Mouse (Mus musculus) liver, embryonic 16.5 days (tissue): ENCODE measurements around the gene Optn. TPM values are rescaled to one million over a fixed set of nuclear protein-coding genes. Genes with fewer than 3 reads are reported as not detected.

Experiments
- ATAC-seq: fragments of 200-750 bp; cut with Nextera tagmentation; 2 replicates; pipeline ENCODE4 v1.8.0; 2017; ENCODE audit warnings: low read depth, mild to moderate bottlenecking, moderate number of reproducible peaks, moderate library complexity
- H3K27ac ChIP-seq: fragments of 300-500 bp; sonication (generic); 2 replicates; pipeline ENCODE4 v1.5.1; 2014; ENCODE audit warnings: mild to moderate bottlenecking, low read length
- H3K27me3 ChIP-seq: fragments of 300-500 bp; sonication (generic); 2 replicates; pipeline ENCODE4 v1.6.1; 2014; ENCODE audit warnings: low read depth, low read length, mixed read lengths; ENCODE audit not compliant: control insufficient read depth, insufficient read depth
- H3K36me3 ChIP-seq: fragments of 300-500 bp; sonication (generic); 2 replicates; pipeline ENCODE4 v1.6.1; 2014; ENCODE audit warnings: mild to moderate bottlenecking; ENCODE audit not compliant: control insufficient read depth, insufficient read depth
- H3K4me1 ChIP-seq: fragments of 300-500 bp; sonication (generic); 2 replicates; pipeline ENCODE4 v1.6.1; 2014; ENCODE audit warnings: low read depth, low read length, mixed read lengths; ENCODE audit not compliant: control insufficient read depth
- H3K4me2 ChIP-seq: fragments of 300-500 bp; sonication (generic); 2 replicates; pipeline ENCODE4 v1.6.1; 2014; ENCODE audit warnings: low read depth, low read length, mixed read lengths
- H3K4me3 ChIP-seq: fragments of 300-500 bp; sonication (generic); 2 replicates; pipeline ENCODE4 v1.5.1; 2014; ENCODE audit warnings: low read depth, mild to moderate bottlenecking, low read length
- H3K9ac ChIP-seq: fragments of 300-500 bp; sonication (generic); 2 replicates; pipeline ENCODE4 v1.6.1; 2014; ENCODE audit warnings: low read depth, low read length
- H3K9me3 ChIP-seq: fragments of 300-500 bp; sonication (generic); replicated peaks from 2 replicates; pipeline ENCODE4 v1.6.1; 2016; ENCODE audit warnings: low read length; ENCODE audit not compliant: control insufficient read depth
- WGBS: fragments of 180-500 bp; shearing (Covaris S2); extraction: QIAGEN DNeasy Blood & Tissue Kit; methylation state at CpG from one replicate; pipeline ENCODE4 v1.1.7; 2014; ENCODE audit not compliant: insufficient replicate concordance; 5-methylcytosine and 5-hydroxymethylcytosine counted together
- polyA plus RNA-seq: library from polyadenylated mRNA; unstranded; fragments of >200 nt; fragmentation: Nextera tagmentation; extraction: Ambion mirVana; gene quantifications from 2 replicates; pipeline ENCODE4 v1.2.1, GENCODE M21; 2015

Gene Optn
- polyA plus RNA-seq, 1 experiment from 2014 or later = 22.3 TPM

DNA sequence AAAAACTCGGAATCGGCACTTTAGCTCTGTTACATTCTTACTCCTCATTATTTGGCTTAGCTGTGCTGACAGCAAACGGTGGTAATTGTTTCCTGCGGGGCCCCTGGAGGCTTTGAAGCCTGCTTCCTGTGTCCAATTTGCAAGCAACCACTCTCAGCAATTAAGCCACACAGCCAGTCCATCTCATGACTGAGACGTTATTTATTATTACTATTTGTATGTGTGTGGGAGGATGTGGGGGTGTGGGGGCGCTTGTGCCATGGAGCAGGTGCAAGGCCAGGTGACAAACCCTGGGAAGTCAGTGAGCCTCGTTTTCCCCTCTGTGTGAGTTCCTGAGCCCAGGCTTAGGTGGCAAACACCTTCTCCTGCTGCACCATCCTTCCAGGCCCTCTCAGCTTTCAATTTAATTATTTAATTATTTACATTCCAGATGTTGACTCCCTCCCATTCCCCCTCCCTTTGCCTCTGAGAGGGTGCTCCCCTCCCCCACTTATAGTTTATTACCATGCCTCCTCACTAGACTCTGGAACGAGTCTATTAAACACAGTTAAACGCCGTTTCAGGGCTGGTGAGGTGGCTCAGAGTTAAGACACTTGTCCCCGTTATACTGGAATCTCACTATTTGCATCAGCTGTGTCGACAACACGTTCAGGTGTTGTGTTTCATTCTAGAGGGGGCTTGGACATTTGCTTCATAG lies 18.4 kb downstream of the Optn start:
- H3K4me3 ChIP-seq = no peak overlapping the region
- H3K9ac ChIP-seq = no peak overlapping the region
- no peak overlapping the region for H3K4me2 ChIP-seq
- no peaks in the 10 kb centered on the region for H3K27me3 ChIP-seq
- H3K27ac ChIP-seq = no peak overlapping the region
- ATAC-seq = no peak
- H3K36me3 ChIP-seq = peaks cover 6% of the 10 kb centered on the region
- no peaks in the 10 kb centered on the region for H3K9me3 ChIP-seq
- H3K4me1 ChIP-seq = peaks cover 41% of the 10 kb centered on the region
- 39% methylated on average over 13 of the region's 13 CpGs for WGBS

GRCm38 (mm10) chr2:5044321-5044720 lies 19.5 kb downstream of the Optn start:
- H3K27ac ChIP-seq = no peak overlapping the region
- H3K27me3 ChIP-seq = no peaks in the 10 kb centered on the region

GRCm38 (mm10) chr2:5043476-5043761 lies 20.4 kb downstream of the Optn start:
- Histone ChIP-seq H3K9ac (peak overlapping the region; percentile 47; the same call in 1 of the 2 replicates), H3K4me2 (peak overlapping the region; percentile 38), H3K4me3 (no peak overlapping the region), H3K27me3 (no peaks in the 10 kb centered on the region), H3K4me1 (peaks cover 45% of the 10 kb centered on the region), H3K27ac (peak overlapping the region; percentile 75), H3K9me3 (no peaks in the 10 kb centered on the region), H3K36me3 (peaks cover 10% of the 10 kb centered on the region)
- WGBS = 71% methylated on average over 2 of the region's 2 CpGs
- no peak for ATAC-seq

More at GRCm38 (mm10) chr2:5044321-5044720, 19.5 kb downstream of the Optn start:
- Histone ChIP-seq H3K36me3 (peaks cover 10% of the 10 kb centered on the region), H3K9ac (no peak overlapping the region), H3K9me3 (no peaks in the 10 kb centered on the region), H3K4me3 (no peak overlapping the region), H3K4me2 (no peak overlapping the region), H3K4me1 (peaks cover 45% of the 10 kb centered on the region)
- ATAC-seq = no peak
- WGBS = 46% methylated on average over 3 of the region's 3 CpGs

DNA sequence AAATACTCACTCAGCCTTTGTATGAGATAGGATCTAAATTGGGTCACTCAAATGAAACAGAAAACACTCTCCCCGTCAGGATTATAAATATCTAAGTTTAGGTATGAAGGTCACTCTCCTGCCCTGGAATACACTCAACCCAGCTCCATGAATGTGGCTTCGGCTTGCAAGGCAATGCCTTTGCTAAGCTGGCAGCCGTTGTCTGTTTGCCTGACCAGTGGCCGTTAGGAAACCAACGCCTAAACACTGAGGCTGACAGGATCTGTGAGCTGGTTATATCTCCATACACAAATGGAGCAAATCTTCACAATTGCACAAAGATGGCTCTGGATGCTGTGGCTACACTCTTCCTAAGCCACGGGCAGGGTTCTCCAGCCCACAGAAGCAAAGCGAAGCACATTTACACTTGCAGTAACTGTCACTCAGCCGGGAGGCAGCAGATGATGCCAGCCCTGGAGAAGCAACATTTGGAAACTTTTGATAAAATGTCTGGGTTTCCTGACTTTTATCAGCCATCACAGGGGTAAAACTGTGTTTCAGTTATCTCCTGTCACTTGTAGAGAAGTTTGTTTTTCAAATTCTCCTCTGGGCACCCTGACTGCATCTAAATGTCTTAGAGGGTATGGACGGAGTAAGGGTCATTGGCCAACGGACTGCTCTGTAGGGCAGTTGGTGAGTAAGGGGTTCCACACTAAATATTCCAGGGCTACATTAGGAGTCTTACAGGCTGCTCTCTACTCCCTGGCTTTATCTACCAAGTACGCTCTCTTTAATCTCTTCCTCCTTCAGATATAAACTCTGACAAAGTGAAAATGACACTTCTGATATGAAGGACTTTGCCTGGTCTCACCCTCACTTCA lies 21.0 kb downstream of the Optn start:
- Histone ChIP-seq H3K36me3 (peaks cover 13% of the 10 kb centered on the region), H3K9ac (peak overlapping the region; percentile 47; the same call in 1 of the 2 replicates), H3K27me3 (no peaks in the 10 kb centered on the region), H3K9me3 (no peaks in the 10 kb centered on the region), H3K27ac (peak overlapping the region; percentile 75), H3K4me3 (no peak overlapping the region), H3K4me2 (peak overlapping the region; percentile 38), H3K4me1 (peaks cover 45% of the 10 kb centered on the region)
- WGBS = 23% methylated on average over 11 of the region's 11 CpGs
- ATAC-seq = peak; percentile 66

- H3K4me1 ChIP-seq = peaks cover 45% of the 10 kb centered on the region
- peak; percentile 70 for ATAC-seq
- H3K9ac ChIP-seq = no peak overlapping the region
- peak overlapping the region; percentile 75 for H3K27ac ChIP-seq
- no peak overlapping the region for H3K4me3 ChIP-seq
- H3K27me3 ChIP-seq = no peaks in the 10 kb centered on the region
- peaks cover 17% of the 10 kb centered on the region for H3K36me3 ChIP-seq
- peak overlapping the region; percentile 38 for H3K4me2 ChIP-seq
- WGBS = 24% methylated on average over 5 of the region's 5 CpGs
- no peaks in the 10 kb centered on the region for H3K9me3 ChIP-seq
Observed at GRCm38 (mm10) chr2:5041854-5042253, 22.0 kb downstream of the Optn start.

- H3K4me3 ChIP-seq = no peak overlapping the region
- no peak overlapping the region for H3K9ac ChIP-seq
- H3K27me3 ChIP-seq = no peaks in the 10 kb centered on the region
- peaks cover 18% of the 10 kb centered on the region for H3K36me3 ChIP-seq
- 45% methylated on average over 12 of the region's 12 CpGs for WGBS
- H3K9me3 ChIP-seq = no peaks in the 10 kb centered on the region
- ATAC-seq = peak; percentile 10; the same call in 1 of the 2 replicates
- no peak overlapping the region for H3K4me2 ChIP-seq
- H3K4me1 ChIP-seq = peaks cover 45% of the 10 kb centered on the region
- 0 out of 2 replicates have a peak overlapping the region, but pooled peaks have one; percentile 34 for H3K27ac ChIP-seq
Observed at GRCm38 (mm10) chr2:5040281-5041161, 23.3 kb downstream of the Optn start.

- WGBS = 76% methylated on average over 13 of the region's 13 CpGs
- no peak overlapping the region for H3K9ac ChIP-seq
- H3K4me2 ChIP-seq = no peak overlapping the region
- no peak for ATAC-seq
- H3K4me3 ChIP-seq = no peak overlapping the region
- no peak overlapping the region for H3K27ac ChIP-seq
- H3K27me3 ChIP-seq = no peaks in the 10 kb centered on the region
- H3K4me1 ChIP-seq = peaks cover 40% of the 10 kb centered on the region
- H3K36me3 ChIP-seq = peaks cover 20% of the 10 kb centered on the region
- H3K9me3 ChIP-seq = no peaks in the 10 kb centered on the region
Observed at GRCm38 (mm10) chr2:5039350-5040170, 24.3 kb downstream of the Optn start.

- Histone ChIP-seq H3K36me3 (peaks cover 21% of the 10 kb centered on the region), H3K9me3 (no peaks in the 10 kb centered on the region), H3K4me3 (no peak overlapping the region), H3K9ac (no peak overlapping the region), H3K27me3 (no peaks in the 10 kb centered on the region), H3K27ac (no peak overlapping the region), H3K4me1 (peaks cover 36% of the 10 kb centered on the region), H3K4me2 (no peak overlapping the region)
- WGBS = 79% methylated on average over 5 of the region's 5 CpGs
- ATAC-seq = no peak
Observed at GRCm38 (mm10) chr2:5038320-5038719, 25.5 kb downstream of the Optn start.
